Comparison of ENCODE assay signal across 9 mouse cellular contexts in genomic region chr8:9934891-9935565, GRCm38 (mm10). TPM values are rescaled to one million over a fixed set of nuclear protein-coding genes. Genes with fewer than 3 reads are reported as not detected.
DNase-seq lines count a peak whose midpoint lies in the region; ATAC-seq and TF ChIP-seq lines count a peak whose summit lies in the region.
"Had no signal": no experiment of that assay in that cellular context is flagged by ENCODE, and none has a peak within 500 bp of the region (broad histone marks: within the 10 kb centered on the region; RNA-seq: fewer than 3 reads in every experiment).

No protein-coding gene starts in this region.

- WGBS in kidney, embryonic 16.5 days: 31% methylated on average over 10 of the region's 10 CpGs
- 26% methylated on average over 10 of the region's 10 CpGs for WGBS in liver, embryonic 14.5 days (ENCODE audit: insufficient replicate concordance)
- WGBS in neural tube, embryonic 13.5 days: 38% methylated on average over 10 of the region's 10 CpGs

- H3K9me3 ChIP-seq in kidney, embryonic 16.5 days (ENCODE audit: low read length): no peaks in the 10 kb centered on the region
- no peaks in the 10 kb centered on the region for H3K9me3 ChIP-seq in liver, embryonic 14.5 days (ENCODE audit: control insufficient read depth, low read length)
- H3K9me3 ChIP-seq in neural tube, embryonic 13.5 days: no peaks in the 10 kb centered on the region
- H3K9me3 ChIP-seq: midbrain, embryonic 12.5 days had no signal

- no peak overlapping the region for H3K9ac ChIP-seq in kidney, embryonic 16.5 days (replicated peaks; ENCODE audit: low read length)
- no peak overlapping the region for H3K9ac ChIP-seq in liver, embryonic 14.5 days (replicated peaks)
- no peak overlapping the region for H3K9ac ChIP-seq in neural tube, embryonic 13.5 days
- H3K9ac ChIP-seq: midbrain, embryonic 12.5 days had no signal

- DNase-seq in kidney, adult 18-20 months: peak; percentile 34
- DNase-seq in cerebellum, adult 8-10 months: peak; percentile 54
- DNase-seq in frontal cortex, postnatal 25 days (ENCODE audit: low spot score in 2 of 2): peak; percentile 12 to 36
- peak; percentile 36 for DNase-seq in kidney, postnatal 14 days
- peak; percentile 3 to 9 (median 4) for DNase-seq in liver, embryonic 14.5 days (ENCODE audit: low read depth in 3 of 3, low spot score in 3 of 3)
- DNase-seq in thymus, postnatal 0 days (ENCODE audit: low spot score): peak; percentile 62

- TF ChIP-seq EP300 in liver, embryonic 14.5 days (IDR thresholded peaks at IDR 0.05; ENCODE audit: low read depth): no peak

- H3K36me3 ChIP-seq in kidney, embryonic 16.5 days (ENCODE audit: insufficient read depth, low read length): no peaks in the 10 kb centered on the region
- H3K36me3 ChIP-seq in liver, embryonic 14.5 days (replicated peaks; ENCODE audit: control insufficient read depth, insufficient read depth, low read depth): no peaks in the 10 kb centered on the region
- no peaks in the 10 kb centered on the region for H3K36me3 ChIP-seq in neural tube, embryonic 13.5 days
- H3K36me3 ChIP-seq: midbrain, embryonic 12.5 days had no signal

- H3K27ac ChIP-seq in kidney, embryonic 16.5 days (ENCODE audit: low read length): no peak overlapping the region
- H3K27ac ChIP-seq in liver, embryonic 14.5 days: no peak overlapping the region
- no peak overlapping the region for H3K27ac ChIP-seq in neural tube, embryonic 13.5 days (replicated peaks)
- H3K27ac ChIP-seq: midbrain, embryonic 12.5 days had no signal

- no peaks in the 10 kb centered on the region for H3K27me3 ChIP-seq in kidney, embryonic 16.5 days (ENCODE audit: insufficient read depth, low read length)
- no peaks in the 10 kb centered on the region for H3K27me3 ChIP-seq in liver, embryonic 14.5 days (ENCODE audit: control insufficient read depth, insufficient read depth, low read length)
- no peaks in the 10 kb centered on the region for H3K27me3 ChIP-seq in neural tube, embryonic 13.5 days
- H3K27me3 ChIP-seq: midbrain, embryonic 12.5 days had no signal

- H3K4me1 ChIP-seq in kidney, embryonic 16.5 days (ENCODE audit: insufficient read depth, low read length): no peaks in the 10 kb centered on the region
- peaks cover 0 to 4% of the 10 kb centered on the region in 2 experiments; a peak in 2 of 4 replicates for H3K4me1 ChIP-seq in liver, embryonic 14.5 days (replicated peaks; ENCODE audit: control insufficient read depth in 2 of 2, insufficient read depth in 2 of 2, low read length in 1 of 2)
- H3K4me1 ChIP-seq in neural tube, embryonic 13.5 days (replicated peaks): no peaks in the 10 kb centered on the region
- H3K4me1 ChIP-seq: midbrain, embryonic 12.5 days had no signal

- H3K4me2 ChIP-seq in kidney, embryonic 16.5 days (replicated peaks; ENCODE audit: low read depth, low read length): no peak overlapping the region
- H3K4me2 ChIP-seq in liver, embryonic 14.5 days (ENCODE audit: low read depth): no peak overlapping the region
- H3K4me2 ChIP-seq in neural tube, embryonic 13.5 days: no peak overlapping the region
- H3K4me2 ChIP-seq: midbrain, embryonic 12.5 days had no signal

- no peak overlapping the region for H3K4me3 ChIP-seq in kidney, embryonic 16.5 days (ENCODE audit: low read length)
- H3K4me3 ChIP-seq in liver, embryonic 14.5 days (ENCODE audit: insufficient read depth in 1 of 2, low read depth in 2 of 2, low read length in 2 of 2): no peak overlapping the region
- no peak overlapping the region for H3K4me3 ChIP-seq in neural tube, embryonic 13.5 days
- H3K4me3 ChIP-seq: midbrain, embryonic 12.5 days had no signal

- ATAC-seq in kidney, embryonic 16.5 days (ENCODE audit: low FRiP score, low TSS enrichment): no peak
- ATAC-seq in liver, embryonic 14.5 days (ENCODE audit: insufficient read depth): peak; percentile 66
- peak; percentile 32; the same call in 1 of the 2 replicates for ATAC-seq in neural tube, embryonic 13.5 days (ENCODE audit: low read depth)

- peak; percentile 82 for TF ChIP-seq CTCF in liver, embryonic 14.5 days (IDR thresholded peaks at IDR 0.05; ENCODE audit: low read depth)

RNA-seq across cellular contexts. Expression of gene Lig4, which starts 42.5 kb away (rescaled TPM):
- polyA plus RNA-seq in kidney, embryonic 16.5 days (2015; fragmentation: Nextera tagmentation; extraction: Ambion mirVana): 5.0 and 5.8 TPM in 2 replicates
- 0.45 and 0.83 TPM in 2 replicates for polyA plus RNA-seq in liver, embryonic 14.5 days (2012; rRNA removed)
- polyA plus RNA-seq in liver, embryonic 14.5 days (2014; fragmentation: Nextera tagmentation; extraction: Ambion mirVana): 0.94 and 1.0 TPM in 2 replicates
- 11.2 and 11.5 TPM in 2 replicates for polyA plus RNA-seq in neural tube, embryonic 13.5 days (2015; fragmentation: Nextera tagmentation; extraction: Ambion mirVana)
- 34.4 and 36.5 TPM in 2 replicates for polyA plus RNA-seq in thymus, postnatal 0 days (2015; fragmentation: Nextera tagmentation; extraction: Ambion mirVana)

RNA-seq across cellular contexts. Expression of gene Abhd13, which starts 42.5 kb away (rescaled TPM):
- 17.2 and 18.1 TPM in 2 replicates for polyA plus RNA-seq in kidney, embryonic 16.5 days (2015; fragmentation: Nextera tagmentation; extraction: Ambion mirVana)
- 2.1 and 2.7 TPM in 2 replicates for polyA plus RNA-seq in liver, embryonic 14.5 days (2012; rRNA removed)
- 5.1 and 5.3 TPM in 2 replicates for polyA plus RNA-seq in liver, embryonic 14.5 days (2014; fragmentation: Nextera tagmentation; extraction: Ambion mirVana)
- polyA plus RNA-seq in neural tube, embryonic 13.5 days (2015; fragmentation: Nextera tagmentation; extraction: Ambion mirVana): 13.3 and 15.0 TPM in 2 replicates
- 17.9 and 19.0 TPM in 2 replicates for polyA plus RNA-seq in thymus, postnatal 0 days (2015; fragmentation: Nextera tagmentation; extraction: Ambion mirVana)

Comparison
In these comparisons a context has a peak if more than half of its experiments do, and no peak if none do; other contexts are left out.
1. DNase-seq: peak in every context shown above with its lines; median percentile 62 in thymus, postnatal 0 days; 54 in cerebellum, adult 8-10 months; 36 in kidney, postnatal 14 days; 34 in kidney, adult 18-20 months; 24 in frontal cortex, postnatal 25 days; 4 in liver, embryonic 14.5 days.